Mouse (Mus musculus): ENCODE data around the gene Trip13.

The Trip13 gene

DNA sequence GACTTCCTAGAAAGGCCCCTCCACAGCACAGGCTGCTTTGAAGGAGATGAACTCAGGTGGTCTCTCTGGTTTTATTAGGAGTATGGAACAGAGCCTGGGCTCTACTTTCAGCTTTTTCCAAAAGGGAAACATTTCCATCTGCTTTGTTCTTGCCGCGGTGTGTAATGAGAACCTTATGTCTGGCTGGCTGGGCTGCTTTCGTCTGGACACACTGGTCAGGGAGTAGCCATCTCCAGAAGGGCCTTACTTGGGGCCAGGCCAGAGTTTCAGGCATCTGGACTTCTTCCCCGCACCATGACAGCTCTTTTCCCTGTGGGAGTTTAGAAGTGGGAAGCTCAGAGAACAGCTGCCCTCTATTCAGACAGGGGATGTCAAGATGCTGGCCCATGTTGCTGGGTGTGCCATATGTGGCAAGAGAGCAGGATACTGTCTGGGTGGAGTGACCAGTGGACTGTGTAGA, 50.1 kb downstream of the Trip13 start:
- peak; percentile 72 for DNase-seq (ENCODE audit: extremely low spot score, low read depth, low spot score)

DNA sequence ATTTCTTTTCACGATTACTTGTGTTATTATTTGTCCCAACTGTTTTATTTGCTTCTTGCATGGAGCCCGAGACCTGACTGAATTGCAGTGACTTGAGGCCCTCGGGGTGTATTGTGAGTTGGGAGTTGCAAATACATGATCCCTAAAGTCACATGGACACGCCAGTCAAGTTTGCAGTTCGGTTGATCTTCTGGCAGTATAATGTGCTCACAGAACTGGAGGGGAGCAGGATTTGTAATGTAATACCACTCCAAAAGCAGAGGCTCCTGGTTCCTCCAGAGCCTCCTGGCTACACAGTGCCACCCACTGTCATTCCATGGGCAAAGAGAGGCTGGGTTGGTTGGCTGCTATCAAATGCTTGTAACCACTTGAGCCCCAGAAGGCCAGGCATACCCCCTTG, 51.0 kb downstream of the Trip13 start:
- DNase-seq (ENCODE audit: extremely low spot score, low read depth, low spot score) = no peak

- no peak for DNase-seq (ENCODE audit: extremely low spot score, low read depth, low spot score)
Measured at GRCm38 (mm10) chr13:73886066-73886465, 51.5 kb downstream of the Trip13 start.

DNA sequence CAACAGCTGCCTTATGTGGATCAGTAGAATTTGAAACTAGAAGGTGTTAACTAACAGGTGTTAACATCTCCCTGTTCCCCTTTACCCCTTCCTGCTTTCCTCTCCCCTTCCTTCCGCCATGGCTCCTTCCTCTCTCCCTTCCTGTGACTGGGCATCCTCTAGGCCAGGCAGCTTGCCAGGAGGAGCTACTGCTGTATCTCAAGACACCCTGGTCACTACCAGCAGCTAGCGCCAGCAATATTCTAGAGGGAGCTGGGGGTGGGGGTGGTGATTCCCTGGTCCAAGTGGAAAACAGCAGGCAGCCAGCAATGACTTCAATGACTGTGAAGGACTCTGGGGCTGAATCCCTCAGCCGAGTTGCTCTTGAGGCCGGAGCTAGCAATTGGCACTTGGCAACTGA, 51.9 kb downstream of the Trip13 start:
- no peak for DNase-seq (ENCODE audit: extremely low spot score, low read depth, low spot score)

DNA sequence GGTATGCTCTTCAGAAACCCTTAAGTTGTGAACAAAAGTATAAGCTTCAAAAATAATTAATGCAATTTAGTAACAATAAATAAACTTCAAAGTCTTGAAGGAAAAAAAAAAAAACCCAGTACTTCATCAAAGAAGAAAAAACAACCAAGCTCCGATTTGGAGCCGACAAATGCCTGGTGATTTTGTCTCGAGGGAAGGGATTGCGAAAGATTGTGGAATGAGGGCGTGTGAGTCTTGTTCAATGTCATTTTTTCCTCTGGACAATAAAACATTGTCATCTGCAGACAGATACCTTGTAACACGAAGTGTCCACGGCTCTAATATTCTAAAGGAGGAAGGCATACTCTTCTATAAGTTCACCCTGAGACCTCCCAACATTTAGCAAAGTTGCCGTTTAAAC, 56.2 kb downstream of the Trip13 start:
- no peak for DNase-seq (ENCODE audit: extremely low spot score, low read depth, low spot score)

GRCm38 (mm10) chr13:73879824-73880223, 57.8 kb downstream of the Trip13 start:
- no peak for DNase-seq (ENCODE audit: extremely low spot score, low read depth, low spot score)

DNA sequence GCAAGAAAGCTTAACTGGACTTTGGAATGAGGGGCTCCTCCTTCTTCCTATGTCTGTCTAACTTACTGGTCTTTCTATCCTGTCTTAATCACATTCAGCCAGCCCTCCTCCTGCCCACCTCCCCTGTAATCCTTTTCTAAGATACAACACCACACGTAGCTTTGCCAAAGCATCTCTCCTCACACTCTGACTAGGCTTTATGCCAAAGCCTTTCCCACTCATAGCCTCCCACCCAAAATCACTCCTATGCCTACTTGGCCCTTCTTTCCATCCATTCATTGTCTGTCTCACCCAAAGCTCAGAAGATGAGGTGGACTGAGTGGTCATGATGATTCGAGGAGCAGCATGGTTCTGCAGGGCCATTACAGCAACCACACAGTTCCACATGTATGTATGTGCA, 65.4 kb downstream of the Trip13 start:
- no peak for DNase-seq (ENCODE audit: extremely low spot score, low read depth, low spot score)
